Mouse (Mus musculus): ENCODE measurements around the gene Rps6ka5. TPM values are rescaled to one million over a fixed set of nuclear protein-coding genes. Genes with fewer than 3 reads are reported as not detected.

The Rps6ka5 gene
- polyA plus RNA-seq, 1 experiment from 2014 or later, result 13.7 TPM

- Histone ChIP-seq H3K36me3 (no peaks in the 10 kb centered on the region), H3K9ac (replicated peaks) (no peak overlapping the region), H3K27me3 (no peaks in the 10 kb centered on the region), H3K4me3 (no peak overlapping the region), H3K9me3 (no peaks in the 10 kb centered on the region), H3K27ac (replicated peaks) (no peak overlapping the region), H3K4me1 (peaks cover 14% of the 10 kb centered on the region), H3K4me2 (replicated peaks) (no peak overlapping the region)
- ATAC-seq (replicated peaks), result no peak
- 69% methylated on average over 1 of the region's 1 CpGs for WGBS
These were observed 26.2 kb upstream of the Rps6ka5 start for GRCm38 (mm10) chr12:100752977-100753376.

GRCm38 (mm10) chr12:100742468-100742867, 15.7 kb upstream of the Rps6ka5 start:
- WGBS, result 77% methylated on average over 2 of the region's 2 CpGs

GRCm38 (mm10) chr12:100740313-100740712, 13.5 kb upstream of the Rps6ka5 start:
- Histone ChIP-seq H3K36me3 (no peaks in the 10 kb centered on the region), H3K9ac (replicated peaks) (no peak overlapping the region), H3K27me3 (no peaks in the 10 kb centered on the region), H3K4me1 (peaks cover 10% of the 10 kb centered on the region), H3K27ac (replicated peaks) (no peak overlapping the region), H3K4me3 (no peak overlapping the region), H3K4me2 (replicated peaks) (no peak overlapping the region), H3K9me3 (no peaks in the 10 kb centered on the region)
- 74% methylated on average over 5 of the region's 5 CpGs for WGBS
- ATAC-seq (replicated peaks), result no peak

More at GRCm38 (mm10) chr12:100742468-100742867, 15.7 kb upstream of the Rps6ka5 start:
- Histone ChIP-seq H3K36me3 (no peaks in the 10 kb centered on the region), H3K27ac (replicated peaks) (no peak overlapping the region), H3K4me1 (peaks cover 10% of the 10 kb centered on the region), H3K9me3 (no peaks in the 10 kb centered on the region), H3K27me3 (no peaks in the 10 kb centered on the region), H3K4me2 (replicated peaks) (no peak overlapping the region), H3K9ac (replicated peaks) (no peak overlapping the region), H3K4me3 (no peak overlapping the region)
- ATAC-seq (replicated peaks), result no peak

GRCm38 (mm10) chr12:100739011-100739570, 12.3 kb upstream of the Rps6ka5 start:
- no peak overlapping the region for H3K9ac ChIP-seq (replicated peaks)
- WGBS, result 59% methylated on average over 4 of the region's 4 CpGs
- peaks cover 10% of the 10 kb centered on the region for H3K4me1 ChIP-seq
- H3K36me3 ChIP-seq, result no peaks in the 10 kb centered on the region
- H3K27ac ChIP-seq (replicated peaks), result peak overlapping the region; percentile 72
- H3K27me3 ChIP-seq, result no peaks in the 10 kb centered on the region
- no peak overlapping the region for H3K4me2 ChIP-seq (replicated peaks)
- no peak overlapping the region for H3K4me3 ChIP-seq
- H3K9me3 ChIP-seq, result no peaks in the 10 kb centered on the region
- ATAC-seq (replicated peaks), result no peak

- H3K27me3 ChIP-seq, result no peaks in the 10 kb centered on the region
- H3K36me3 ChIP-seq, result no peaks in the 10 kb centered on the region
- peaks cover 10% of the 10 kb centered on the region for H3K4me1 ChIP-seq
- H3K4me2 ChIP-seq (replicated peaks), result no peak overlapping the region
- H3K4me3 ChIP-seq, result no peak overlapping the region
- ATAC-seq (replicated peaks), result 0 out of 2 replicates have a peak, but pooled peaks have one; percentile 16
- 23% methylated on average over 3 of the region's 3 CpGs for WGBS
- no peak overlapping the region for H3K9ac ChIP-seq (replicated peaks)
- H3K9me3 ChIP-seq, result no peaks in the 10 kb centered on the region
- H3K27ac ChIP-seq (replicated peaks), result peak overlapping the region; percentile 72
These were observed 11.7 kb upstream of the Rps6ka5 start for GRCm38 (mm10) chr12:100738498-100738897.

- WGBS, result 85% methylated on average over 2 of the region's 2 CpGs
- H3K27ac ChIP-seq (replicated peaks), result no peak overlapping the region
- no peak overlapping the region for H3K4me2 ChIP-seq (replicated peaks)
- H3K36me3 ChIP-seq, result no peaks in the 10 kb centered on the region
- H3K9me3 ChIP-seq, result no peaks in the 10 kb centered on the region
- no peak overlapping the region for H3K9ac ChIP-seq (replicated peaks)
- no peak for ATAC-seq (replicated peaks)
- no peak overlapping the region for H3K4me3 ChIP-seq
- peaks cover 10% of the 10 kb centered on the region for H3K4me1 ChIP-seq
- H3K27me3 ChIP-seq, result no peaks in the 10 kb centered on the region
These were observed 8.8 kb upstream of the Rps6ka5 start for GRCm38 (mm10) chr12:100735581-100735980.

GRCm38 (mm10) chr12:100735156-100735555, 8.4 kb upstream of the Rps6ka5 start:
- Histone ChIP-seq H3K4me3 (no peak overlapping the region), H3K36me3 (no peaks in the 10 kb centered on the region), H3K9ac (replicated peaks) (no peak overlapping the region), H3K4me2 (replicated peaks) (no peak overlapping the region), H3K9me3 (no peaks in the 10 kb centered on the region), H3K27ac (replicated peaks) (no peak overlapping the region), H3K27me3 (no peaks in the 10 kb centered on the region), H3K4me1 (peaks cover 10% of the 10 kb centered on the region)
- WGBS, result 37% methylated on average over 5 of the region's 5 CpGs
- no peak for ATAC-seq (replicated peaks)

GRCm38 (mm10) chr12:100728646-100729485, 2.1 kb upstream of the Rps6ka5 start:
- Histone ChIP-seq H3K27ac (replicated peaks) (no peak overlapping the region), H3K36me3 (no peaks in the 10 kb centered on the region), H3K4me1 (peaks cover 9% of the 10 kb centered on the region), H3K4me2 (replicated peaks) (no peak overlapping the region), H3K27me3 (no peaks in the 10 kb centered on the region), H3K4me3 (no peak overlapping the region), H3K9ac (replicated peaks) (no peak overlapping the region), H3K9me3 (no peaks in the 10 kb centered on the region)
- WGBS, result 74% methylated on average over 14 of the region's 14 CpGs
- no peak for ATAC-seq (replicated peaks)

GRCm38 (mm10) chr12:100727891-100728290, 1.1 kb upstream of the Rps6ka5 start:
- Histone ChIP-seq H3K27me3 (no peaks in the 10 kb centered on the region), H3K36me3 (no peaks in the 10 kb centered on the region), H3K4me2 (replicated peaks) (no peak overlapping the region), H3K9ac (replicated peaks) (no peak overlapping the region), H3K27ac (replicated peaks) (no peak overlapping the region), H3K9me3 (no peaks in the 10 kb centered on the region), H3K4me3 (no peak overlapping the region), H3K4me1 (peaks cover 18% of the 10 kb centered on the region)
- ATAC-seq (replicated peaks), result no peak
- 48% methylated on average over 7 of the region's 7 CpGs for WGBS

- peaks cover 23% of the 10 kb centered on the region for H3K4me1 ChIP-seq
- peak overlapping the region; percentile 57 for H3K27ac ChIP-seq (replicated peaks)
- peak overlapping the region; percentile 5; the same call in 1 of the 2 replicates for H3K9ac ChIP-seq (replicated peaks)
- ATAC-seq (replicated peaks), result no peak
- H3K9me3 ChIP-seq, result no peaks in the 10 kb centered on the region
- H3K36me3 ChIP-seq, result no peaks in the 10 kb centered on the region
- H3K4me2 ChIP-seq (replicated peaks), result peak overlapping the region; percentile 48
- no peaks in the 10 kb centered on the region for H3K27me3 ChIP-seq
- WGBS, result 5% methylated on average over 17 of the region's 17 CpGs
- peak overlapping the region; percentile 68 for H3K4me3 ChIP-seq
These were observed 1.4 kb downstream of the Rps6ka5 start for GRCm38 (mm10) chr12:100725458-100725786.

- H3K4me2 ChIP-seq (replicated peaks), result peak overlapping the region; percentile 82
- no peaks in the 10 kb centered on the region for H3K36me3 ChIP-seq
- peak overlapping the region; percentile 71 for H3K9ac ChIP-seq (replicated peaks)
- peak overlapping the region; percentile 68 for H3K4me3 ChIP-seq
- no peaks in the 10 kb centered on the region for H3K9me3 ChIP-seq
- no peaks in the 10 kb centered on the region for H3K27me3 ChIP-seq
- peak; percentile 99 for ATAC-seq (replicated peaks)
- under 1% methylated on average over 73 of the region's 85 CpGs for WGBS
- peak overlapping the region; percentile 95 for H3K27ac ChIP-seq (replicated peaks)
- peaks cover 23% of the 10 kb centered on the region for H3K4me1 ChIP-seq
These were observed 2.0 kb downstream of the Rps6ka5 start for GRCm38 (mm10) chr12:100724606-100725457.

GRCm38 (mm10) chr12:100724182-100724581, 2.6 kb downstream of the Rps6ka5 start:
- H3K4me3 ChIP-seq, result peak overlapping the region; percentile 68
- H3K4me2 ChIP-seq (replicated peaks), result peak overlapping the region; percentile 82
- no peaks in the 10 kb centered on the region for H3K9me3 ChIP-seq
- H3K9ac ChIP-seq (replicated peaks), result peak overlapping the region; percentile 71
- H3K27me3 ChIP-seq, result no peaks in the 10 kb centered on the region
- H3K36me3 ChIP-seq, result no peaks in the 10 kb centered on the region
- H3K27ac ChIP-seq (replicated peaks), result peak overlapping the region; percentile 95
- WGBS, result 2% methylated on average over 8 of the region's 8 CpGs
- ATAC-seq (replicated peaks), result no peak; the same call in 1 of the 2 replicates
- peaks cover 23% of the 10 kb centered on the region for H3K4me1 ChIP-seq

Data from forebrain, embryonic 15.5 days (tissue).